Mouse (Mus musculus): ENCODE measurements around the gene Pebp1. TPM values are rescaled to one million over a fixed set of nuclear protein-coding genes. Genes with fewer than 3 reads are reported as not detected.

Pebp1 gene
- 273 and 289 TPM in 2 replicates for polyA plus RNA-seq (2015; fragmentation: Nextera tagmentation; extraction: Ambion mirVana)

DNA sequence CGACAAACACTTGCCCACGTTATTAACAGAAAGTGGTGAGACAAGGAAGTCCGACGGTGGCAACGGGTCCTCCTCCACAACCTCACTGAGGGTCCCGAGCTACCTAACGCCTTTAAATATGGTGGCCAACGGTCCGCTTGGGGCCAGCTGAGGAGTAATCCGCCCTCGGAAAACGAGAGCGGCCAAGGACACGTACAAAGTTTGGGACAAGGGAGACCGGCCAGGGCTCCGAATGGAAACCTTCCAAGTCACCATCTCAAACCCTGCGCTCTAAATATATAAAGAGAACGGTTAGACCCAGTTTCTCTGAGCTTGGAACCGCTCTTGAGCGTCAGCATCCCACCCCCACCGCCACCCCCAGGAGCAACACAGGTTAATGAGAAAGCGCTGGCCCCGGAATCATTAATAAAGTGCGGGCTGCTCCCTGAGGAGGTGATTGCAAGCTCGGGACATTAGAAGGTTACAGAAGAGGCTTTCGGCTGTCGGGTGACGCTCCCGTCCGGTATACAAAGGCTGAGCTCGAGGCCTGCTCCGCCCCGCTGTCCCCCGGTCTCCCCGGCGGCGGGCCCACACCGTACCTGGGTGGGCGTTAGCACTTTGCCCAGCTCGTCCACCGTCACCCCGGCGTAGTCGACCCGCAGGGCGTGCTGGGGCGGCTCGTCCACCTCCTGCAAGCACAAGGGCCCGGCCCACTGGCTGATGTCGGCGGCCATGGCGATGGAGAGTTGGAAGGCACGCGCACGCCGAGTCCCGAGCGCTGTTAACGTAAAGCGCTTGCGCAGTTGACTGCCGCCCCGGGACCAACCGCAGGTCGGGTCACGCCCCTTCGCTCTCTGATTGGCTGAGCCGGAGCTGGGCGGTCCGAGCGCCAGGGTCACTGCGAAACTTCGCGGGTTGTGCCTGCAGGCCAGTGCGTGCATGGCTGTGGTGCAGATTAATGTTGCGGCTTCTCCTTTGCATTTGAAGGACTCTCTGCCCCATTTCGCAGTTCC, at the start of gene Pebp1:
Gene Pebp1, minus strand, starts transcription at position 795 of the 992 bp plus-strand sequence.
- peak within 1 kb of the TSS; percentile 61 for H3K4me3 ChIP-seq (ENCODE audit: low read depth, low read length)
- ATAC-seq (peak; percentile 99), DNase-seq (ENCODE audit: low spot score) (peak; percentile 98)
- under 1% methylated on average over 70 of the region's 77 CpGs for WGBS
- H3K27ac ChIP-seq (ENCODE audit: low read length): peak within 1 kb of the TSS; percentile 54; the same call in 1 of the 2 replicates
- no peaks in the 10 kb centered on the region for H3K27me3 ChIP-seq (replicated peaks; ENCODE audit: insufficient read depth, low read length)
- peak; percentile 36 for TF ChIP-seq CTCF (IDR thresholded peaks at IDR 0.05)
- TF ChIP-seq EP300 (IDR thresholded peaks at IDR 0.05): no peak
- peak within 1 kb of the TSS; percentile 89 for H3K4me2 ChIP-seq (replicated peaks; ENCODE audit: low read depth, low read length)
- H3K36me3 ChIP-seq (ENCODE audit: insufficient read depth, low read length): no peaks in the 10 kb centered on the region
- peak within 1 kb of the TSS; percentile 69 for H3K9ac ChIP-seq (replicated peaks; ENCODE audit: low read depth)
- H3K9me3 ChIP-seq (ENCODE audit: low read length): no peaks in the 10 kb centered on the region
- H3K4me1 ChIP-seq (ENCODE audit: insufficient read depth, low read depth, low read length): peaks cover 4% of the 10 kb centered on the region; the same call in 1 of the 2 replicates

DNA sequence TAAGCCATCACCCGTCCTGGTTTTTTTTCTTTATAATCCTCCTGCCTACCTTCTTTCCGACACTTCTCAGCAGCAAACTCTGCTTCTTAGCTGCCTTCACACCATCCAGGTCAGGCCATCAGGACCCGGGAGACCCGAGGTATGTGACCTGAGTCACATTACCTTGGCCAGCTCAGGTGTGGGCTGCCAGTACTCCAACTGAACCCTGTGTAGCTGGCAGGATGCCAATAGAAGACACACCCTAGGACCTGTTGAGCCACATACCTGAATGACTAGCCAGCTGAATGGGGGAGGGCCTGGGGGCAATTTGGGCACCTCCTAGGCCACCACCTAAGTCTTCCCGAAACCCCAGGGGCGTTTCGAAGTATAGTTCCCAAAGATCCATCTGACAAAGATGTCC, 43.0 kb upstream of the Pebp1 start:
- WGBS: 55% methylated on average over 7 of the region's 7 CpGs

DNA sequence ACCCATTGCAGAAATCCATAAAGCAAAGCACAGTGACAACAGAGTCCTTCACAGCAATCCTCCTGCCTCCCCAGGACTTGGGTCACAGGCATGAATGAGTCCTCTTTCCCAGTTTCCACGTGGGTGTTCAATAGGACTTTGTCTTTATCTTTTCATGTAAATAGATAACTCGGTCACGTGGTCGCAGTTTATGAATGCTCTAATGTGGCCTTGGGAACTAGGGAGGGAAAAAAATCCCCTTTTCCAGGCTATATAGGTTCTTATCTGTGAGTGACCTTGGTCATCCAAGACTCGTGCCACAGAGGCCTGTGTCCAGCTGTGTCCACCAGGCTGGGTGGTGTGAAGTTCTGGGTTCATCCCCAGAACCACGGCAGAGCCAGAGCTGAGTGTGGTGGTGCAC, 39.0 kb upstream of the Pebp1 start:
- no peak overlapping the region for H3K4me2 ChIP-seq (replicated peaks; ENCODE audit: low read depth, low read length)
- no peaks in the 10 kb centered on the region for H3K27me3 ChIP-seq (replicated peaks; ENCODE audit: insufficient read depth, low read length)
- H3K4me1 ChIP-seq (ENCODE audit: insufficient read depth, low read depth, low read length): no peaks in the 10 kb centered on the region
- DNase-seq (ENCODE audit: low spot score) (no peak), ATAC-seq (no peak)
- TF ChIP-seq CTCF (IDR thresholded peaks at IDR 0.05) (no peak), EP300 (IDR thresholded peaks at IDR 0.05) (no peak)
- H3K9me3 ChIP-seq (ENCODE audit: low read length): no peaks in the 10 kb centered on the region
- WGBS: 56% methylated on average over 6 of the region's 6 CpGs
- no peak overlapping the region for H3K4me3 ChIP-seq (ENCODE audit: low read depth, low read length)
- H3K27ac ChIP-seq (ENCODE audit: low read length): no peak overlapping the region
- H3K9ac ChIP-seq (replicated peaks; ENCODE audit: low read depth): no peak overlapping the region
- no peaks in the 10 kb centered on the region for H3K36me3 ChIP-seq (ENCODE audit: insufficient read depth, low read length)

More for the DNA sequence above, 43.0 kb upstream of the Pebp1 start:
- Histone ChIP-seq H3K4me1 (ENCODE audit: insufficient read depth, low read depth, low read length) (no peaks in the 10 kb centered on the region), H3K4me3 (ENCODE audit: low read depth, low read length) (no peak overlapping the region), H3K36me3 (ENCODE audit: insufficient read depth, low read length) (no peaks in the 10 kb centered on the region), H3K27ac (ENCODE audit: low read length) (no peak overlapping the region), H3K9ac (replicated peaks; ENCODE audit: low read depth) (no peak overlapping the region), H3K9me3 (ENCODE audit: low read length) (no peaks in the 10 kb centered on the region), H3K4me2 (replicated peaks; ENCODE audit: low read depth, low read length) (no peak overlapping the region), H3K27me3 (replicated peaks; ENCODE audit: insufficient read depth, low read length) (no peaks in the 10 kb centered on the region)
- ATAC-seq (peak; percentile 88), DNase-seq (ENCODE audit: low spot score) (peak; percentile 70)
- no peak for TF ChIP-seq CTCF (IDR thresholded peaks at IDR 0.05)
- TF ChIP-seq EP300 (IDR thresholded peaks at IDR 0.05): peak; percentile 43; the same call in 1 of the 2 replicates

DNA sequence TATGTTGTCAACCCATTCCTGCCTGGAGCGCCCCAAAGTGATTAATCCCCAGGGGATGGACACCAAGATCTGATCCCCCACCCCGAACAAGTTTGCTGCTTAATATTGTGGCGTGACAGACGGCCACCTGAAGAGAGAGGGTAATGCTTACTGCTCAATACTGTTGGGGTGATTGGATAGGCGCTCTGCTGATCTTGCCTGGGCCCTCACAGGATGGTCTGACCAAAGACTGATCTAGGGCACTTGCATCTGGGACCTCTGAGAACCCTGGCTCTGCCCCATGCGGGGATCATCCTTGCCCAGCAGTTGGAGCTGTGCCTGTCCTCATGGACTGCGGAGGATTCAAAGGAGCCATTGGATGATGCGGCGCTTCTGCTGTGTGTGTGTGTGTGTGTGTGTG, 36.3 kb upstream of the Pebp1 start:
- Histone ChIP-seq H3K27ac (ENCODE audit: low read length) (no peak overlapping the region), H3K4me2 (replicated peaks; ENCODE audit: low read depth, low read length) (no peak overlapping the region)
- WGBS: 83% methylated on average over 9 of the region's 9 CpGs

DNA sequence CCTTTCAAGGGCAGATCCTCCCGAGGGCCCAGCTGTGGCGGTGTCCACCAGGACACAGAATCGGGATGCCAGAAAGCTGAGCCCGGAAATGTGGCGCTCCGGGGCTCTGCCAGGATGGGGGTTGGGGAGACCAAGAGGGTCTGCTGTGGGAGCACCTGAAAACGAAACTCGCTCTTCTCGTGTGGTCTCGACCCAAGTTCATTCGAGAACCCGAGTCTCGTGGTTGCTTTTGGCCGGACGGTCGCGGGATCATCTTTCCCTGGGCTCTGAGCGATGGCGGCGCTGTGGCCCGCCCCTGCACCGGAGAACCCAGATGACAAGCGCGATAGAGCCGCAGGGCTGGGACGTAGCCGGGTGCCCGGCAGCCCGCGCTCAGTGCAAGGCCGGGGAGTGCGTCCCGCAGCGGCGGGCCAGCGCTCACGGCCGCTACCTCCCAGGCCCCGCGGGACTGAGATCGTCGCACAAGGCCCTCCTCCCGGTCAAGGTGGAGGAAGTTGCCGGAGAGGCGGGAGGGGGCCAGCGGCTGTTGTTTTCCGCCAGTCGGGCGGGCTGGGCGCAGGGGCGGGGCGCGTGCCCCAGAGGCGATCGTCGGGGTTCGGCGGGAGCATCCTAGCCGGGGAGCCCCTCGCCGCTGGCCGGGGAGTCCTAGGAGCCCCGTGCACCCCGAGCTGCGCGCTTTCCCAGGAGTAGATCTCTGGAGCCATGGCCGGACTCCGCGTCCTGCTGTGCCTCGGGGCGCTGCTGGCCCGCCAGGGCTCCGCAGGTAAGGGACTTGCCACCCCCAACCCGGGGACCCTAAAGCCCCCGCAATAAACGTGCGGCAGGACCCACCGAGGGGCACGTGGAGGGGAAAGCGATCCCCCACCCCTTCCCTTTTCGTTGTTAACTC, 31.6 kb upstream of the Pebp1 start, which contains the start of gene Vsig10:
Gene Vsig10, plus strand, starts transcription at position 343 of the 889 bp plus-strand sequence.
- Histone ChIP-seq H3K9ac (replicated peaks; ENCODE audit: low read depth) (peak within 1 kb of the TSS; percentile 88), H3K36me3 (ENCODE audit: insufficient read depth, low read length) (no peaks in the 10 kb centered on the region), H3K4me2 (replicated peaks; ENCODE audit: low read depth, low read length) (peak within 1 kb of the TSS; percentile 90), H3K4me3 (ENCODE audit: low read depth, low read length) (peak within 1 kb of the TSS; percentile 85), H3K4me1 (ENCODE audit: insufficient read depth, low read depth, low read length) (peaks cover 7% of the 10 kb centered on the region; the same call in 1 of the 2 replicates), H3K27me3 (replicated peaks; ENCODE audit: insufficient read depth, low read length) (no peaks in the 10 kb centered on the region), H3K9me3 (ENCODE audit: low read length) (no peaks in the 10 kb centered on the region), H3K27ac (ENCODE audit: low read length) (peak within 1 kb of the TSS; percentile 92)
- DNase-seq (ENCODE audit: low spot score) (peak; percentile 88), ATAC-seq (peak; percentile 87)
- TF ChIP-seq CTCF (IDR thresholded peaks at IDR 0.05) (peak; percentile 39), EP300 (IDR thresholded peaks at IDR 0.05) (no peak)
- 0% methylated on average over 68 of the region's 81 CpGs for WGBS

More for the DNA sequence above, 36.3 kb upstream of the Pebp1 start:
- Histone ChIP-seq H3K4me1 (ENCODE audit: insufficient read depth, low read depth, low read length) (no peaks in the 10 kb centered on the region), H3K9me3 (ENCODE audit: low read length) (no peaks in the 10 kb centered on the region), H3K4me3 (ENCODE audit: low read depth, low read length) (no peak overlapping the region), H3K27me3 (replicated peaks; ENCODE audit: insufficient read depth, low read length) (no peaks in the 10 kb centered on the region), H3K36me3 (ENCODE audit: insufficient read depth, low read length) (no peaks in the 10 kb centered on the region), H3K9ac (replicated peaks; ENCODE audit: low read depth) (no peak overlapping the region)
- TF ChIP-seq CTCF (IDR thresholded peaks at IDR 0.05) (no peak), EP300 (IDR thresholded peaks at IDR 0.05) (no peak)
- ATAC-seq: no peak
- DNase-seq (ENCODE audit: low spot score): no peak

Data from lung, postnatal 0 days (tissue).